Mouse (Mus musculus) heart, postnatal 4 days (tissue): Measurements from ENCODE around the gene Hipk2. TPM values are rescaled to one million over a fixed set of nuclear protein-coding genes. Genes with fewer than 3 reads are reported as not detected.

Experiments
- DNase-seq: peaks from one replicate; pipeline ENCODE4 v3.0.0; 2021
- total RNA-seq, 2 experiments: library from RNA; stranded (reverse); gene quantifications; 2 replicates each; pipeline ENCODE4 v1.2.3; 2021

Gene Hipk2
- total RNA-seq, 2 experiments from 2014 or later = 73.4 to 75.5 TPM

DNA sequence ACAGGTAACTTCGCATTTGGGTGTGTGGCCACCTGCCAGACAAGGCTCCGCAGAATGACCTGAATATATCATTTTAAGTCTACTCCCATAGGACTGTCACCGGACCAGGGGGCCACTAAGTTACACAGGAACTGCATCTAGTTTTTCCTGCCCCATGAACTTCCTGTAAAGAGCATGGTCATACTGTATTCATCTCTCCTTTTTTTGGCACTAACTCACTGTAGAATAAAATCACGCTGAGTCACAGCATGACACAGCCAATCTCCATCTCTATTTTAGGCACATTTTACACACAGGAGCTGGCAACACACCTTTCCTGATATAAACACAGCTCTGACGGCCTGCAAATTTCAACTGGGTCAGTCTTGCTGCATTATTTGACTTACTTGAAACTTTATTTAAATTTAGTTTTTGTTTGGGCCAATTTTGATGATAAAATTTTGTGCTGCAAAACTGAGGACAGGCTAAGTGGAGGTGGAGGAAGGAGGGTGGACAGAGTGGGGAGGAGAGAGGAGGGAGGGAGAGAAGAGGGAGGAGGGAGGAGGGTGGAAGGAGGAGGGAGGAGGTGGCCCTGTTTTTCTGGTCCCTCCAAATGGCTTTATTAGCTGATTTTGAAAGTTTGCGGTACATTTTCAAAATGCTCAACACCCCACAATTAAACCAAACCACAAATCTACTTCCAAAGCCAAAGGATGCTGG is 88.0 kb downstream of the Hipk2 start:
- DNase-seq = no peak

DNA sequence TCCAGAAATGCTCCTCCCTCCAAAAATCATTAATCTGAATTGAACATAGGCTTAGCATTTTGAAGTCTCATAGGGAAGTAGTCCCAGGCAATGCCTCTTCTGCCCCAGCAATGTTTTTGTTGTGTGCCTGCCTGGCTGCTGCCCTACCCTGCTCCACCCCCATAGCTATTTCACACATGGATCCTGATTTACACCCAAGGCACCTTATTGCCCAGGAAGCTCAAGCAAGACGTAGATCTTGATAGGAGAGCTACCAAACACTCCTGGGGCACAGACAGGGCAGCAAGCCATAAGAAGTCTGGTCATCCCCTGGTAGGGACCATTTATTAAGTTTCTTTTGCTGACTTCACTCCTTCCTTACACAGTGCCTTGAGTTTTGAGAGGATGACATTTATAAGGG is 88.8 kb downstream of the Hipk2 start:
- no peak for DNase-seq

DNA sequence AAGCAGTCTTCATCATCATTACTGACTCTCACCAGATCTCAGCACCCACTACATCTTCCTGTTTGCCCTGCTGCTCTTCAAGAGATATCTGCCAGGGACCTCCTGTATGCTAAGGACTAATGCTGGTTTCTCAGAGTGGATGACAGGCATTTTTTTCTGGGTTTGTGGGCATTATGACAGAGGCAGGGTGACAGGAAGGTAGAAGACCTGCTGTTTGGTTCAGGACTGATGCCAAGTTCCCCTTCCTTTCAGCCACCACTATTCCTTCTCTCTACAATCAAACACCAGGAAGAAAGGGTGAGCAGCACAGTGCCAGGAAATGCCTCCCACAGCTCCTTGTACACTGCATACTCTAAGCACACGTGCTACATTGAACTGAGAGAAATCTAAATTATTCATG is 90.2 kb downstream of the Hipk2 start:
- no peak for DNase-seq

DNA sequence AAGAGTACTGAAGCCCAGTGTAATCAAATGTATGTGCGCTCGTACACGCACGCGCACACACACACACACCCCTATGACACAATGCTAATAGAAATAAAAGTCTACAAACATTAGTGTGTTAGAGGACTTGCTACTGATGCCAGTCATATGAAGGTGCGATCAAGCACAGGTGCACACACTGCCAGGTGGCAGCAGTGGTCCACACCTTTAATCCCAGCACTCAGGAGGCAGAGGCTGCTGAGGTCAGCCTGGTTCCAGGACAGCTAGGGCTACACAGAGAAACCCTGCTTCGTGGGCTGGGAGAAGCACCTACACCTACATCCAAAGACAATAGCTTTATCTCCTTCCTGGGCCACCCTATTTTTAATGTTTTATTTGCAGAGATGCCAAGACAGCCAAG is 96.6 kb downstream of the Hipk2 start:
- DNase-seq = no peak

DNA sequence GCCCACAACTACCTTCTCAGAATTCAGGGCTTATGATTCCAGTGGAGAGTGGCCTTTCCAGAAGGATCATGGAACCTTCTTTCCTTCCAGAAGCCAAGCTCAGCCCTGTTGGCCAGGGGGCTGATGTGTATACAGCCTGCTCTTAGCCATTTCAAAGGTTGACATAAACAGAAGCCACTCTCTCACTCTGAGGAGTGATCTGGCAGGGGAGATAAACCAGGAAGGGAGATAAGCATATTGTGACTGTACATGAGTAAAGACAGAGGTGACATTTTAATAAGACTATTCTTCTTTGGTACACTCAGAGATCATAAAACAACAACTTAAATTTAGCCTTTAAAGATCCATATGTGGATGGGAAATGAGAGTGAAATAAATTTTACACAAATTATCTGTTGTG is 97.1 kb downstream of the Hipk2 start:
- no peak for DNase-seq

DNA sequence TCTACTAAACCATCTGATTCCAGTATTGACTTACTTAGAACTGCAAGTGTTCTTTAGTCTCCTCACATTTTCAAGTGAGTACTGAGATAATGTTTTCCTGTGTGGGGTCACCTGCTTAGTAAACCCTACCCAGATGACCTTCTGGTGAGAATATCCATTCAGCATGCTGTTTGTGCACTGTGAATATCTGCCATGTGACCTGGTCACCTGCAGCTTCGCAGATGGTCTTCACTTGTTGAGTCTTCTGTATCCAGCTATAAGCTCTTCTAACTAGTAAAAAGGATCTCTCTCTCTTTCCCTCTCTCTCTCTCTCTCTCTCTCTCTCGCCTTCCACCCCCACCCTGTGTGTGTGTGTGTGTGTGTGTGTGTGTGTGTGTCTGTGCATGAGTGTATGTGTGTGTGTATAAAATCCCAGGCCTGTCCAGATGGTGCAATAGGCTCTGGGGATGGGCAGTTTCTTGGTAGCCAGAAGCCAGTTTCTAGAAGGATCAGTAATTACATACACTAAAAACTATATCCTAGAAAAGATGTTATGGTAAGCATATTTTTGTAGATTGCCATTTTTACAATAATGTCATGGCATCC is 99.9 kb downstream of the Hipk2 start:
- no peak for DNase-seq

DNA sequence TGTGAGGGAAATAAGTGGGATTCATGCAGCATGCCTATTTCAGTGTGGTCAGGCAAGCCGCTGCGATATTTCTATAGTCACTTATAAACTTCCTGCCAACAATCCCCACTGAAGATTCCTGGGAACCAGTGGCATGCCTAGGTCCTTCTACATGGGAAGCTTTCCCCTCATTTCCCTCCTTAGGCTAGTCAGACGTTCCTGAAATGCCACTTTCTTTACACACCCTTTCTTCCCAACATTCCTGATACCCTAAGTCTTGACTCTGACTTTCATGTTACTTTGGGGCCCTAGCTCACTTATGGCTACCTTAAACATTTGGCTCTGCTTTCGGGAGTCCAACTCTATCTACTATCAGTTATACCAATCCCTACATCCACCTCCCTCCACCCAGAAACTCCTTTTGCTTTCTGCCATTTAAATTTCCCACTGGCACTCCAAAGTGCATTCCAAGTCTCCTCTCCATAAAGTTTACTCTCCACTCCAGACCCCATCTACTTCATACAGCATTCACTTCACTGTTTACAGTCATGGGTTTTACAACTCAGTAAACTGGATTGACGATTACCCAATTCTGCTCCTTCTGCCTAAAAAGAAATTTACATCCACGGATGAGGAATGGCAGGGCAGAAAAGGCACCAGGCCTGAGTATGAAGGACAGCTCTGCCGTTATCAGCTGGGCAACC is 103.0 kb downstream of the Hipk2 start:
- no peak for DNase-seq

DNA sequence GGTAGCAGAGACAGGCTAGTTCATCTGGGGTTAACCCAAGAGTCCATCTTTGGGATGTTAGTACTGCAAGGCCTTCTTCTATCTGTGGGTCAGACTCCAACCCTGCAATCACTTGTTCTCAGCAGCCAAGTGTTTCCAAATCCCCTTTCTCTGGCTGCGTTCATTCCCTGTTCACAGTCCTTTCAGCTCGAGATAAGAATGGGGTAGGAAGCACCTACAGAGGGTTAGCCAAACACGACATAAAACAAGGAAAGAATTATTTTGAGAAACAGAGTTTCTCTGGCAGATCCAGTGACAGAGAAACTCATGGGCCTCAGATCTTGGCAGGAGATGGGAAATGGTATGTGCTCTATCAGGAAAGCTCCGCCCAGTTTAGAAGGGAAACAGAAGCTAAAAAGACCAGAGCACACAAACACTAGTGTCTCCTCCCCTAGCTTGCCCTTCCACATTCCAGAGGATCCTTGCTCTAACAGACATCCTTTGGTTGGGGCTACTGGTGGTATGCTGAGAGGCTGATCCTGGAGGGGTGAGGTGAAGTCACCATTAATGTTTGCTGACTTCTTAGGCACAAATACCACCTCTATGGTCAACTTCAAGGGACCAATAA is 104.8 kb downstream of the Hipk2 start:
- DNase-seq = peak; percentile 23

DNA sequence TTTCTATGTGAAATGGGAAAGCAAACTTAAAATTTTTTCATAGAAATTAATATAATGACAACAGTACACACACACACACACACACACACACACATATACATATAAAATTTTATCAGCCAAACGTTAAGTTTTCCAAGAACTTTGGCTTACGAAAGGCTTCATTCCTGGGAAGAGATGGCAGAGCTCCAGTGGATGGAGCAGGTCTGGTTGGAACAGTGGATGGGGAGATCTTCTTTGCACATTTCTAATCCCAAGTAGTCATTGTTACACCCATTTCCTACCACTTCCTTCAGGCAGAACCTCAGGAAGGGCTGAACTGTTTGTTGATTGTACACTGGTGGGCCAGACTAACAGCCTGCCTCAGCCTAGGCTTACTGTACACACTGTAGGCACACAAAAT is 106.3 kb downstream of the Hipk2 start:
- DNase-seq = no peak

DNA sequence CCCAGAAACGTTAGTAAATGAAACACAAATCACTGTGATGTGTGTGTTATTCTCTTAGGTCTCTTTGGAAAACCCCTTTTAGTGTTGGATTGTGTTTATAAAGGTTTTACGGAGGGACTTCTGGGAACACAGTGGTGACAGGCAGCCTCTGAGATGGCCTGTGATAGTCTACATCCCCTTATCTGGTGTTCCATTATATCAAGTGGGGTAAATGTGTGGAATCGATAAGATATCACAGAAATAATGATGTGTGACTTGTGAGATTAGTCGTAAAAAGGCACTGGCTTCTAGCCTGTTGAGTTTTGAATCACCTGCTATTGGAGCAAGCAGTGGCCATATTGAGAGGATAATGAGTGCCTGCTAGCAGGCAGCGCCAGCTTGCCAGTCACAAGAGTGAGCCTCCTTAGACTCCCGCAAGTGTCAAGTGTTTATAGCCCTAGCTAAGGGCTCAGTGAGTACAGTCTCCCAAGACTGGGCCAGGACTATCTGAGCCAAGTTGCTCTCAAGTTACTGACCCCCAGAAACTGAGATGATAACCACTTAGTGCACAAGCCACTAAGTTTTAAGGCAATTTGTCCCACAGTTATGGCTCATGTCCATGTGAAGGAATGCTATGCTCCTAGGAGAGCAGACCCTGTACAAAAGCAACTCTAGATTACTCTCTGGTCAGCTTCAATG is 113.2 kb downstream of the Hipk2 start:
- DNase-seq = no peak

DNA sequence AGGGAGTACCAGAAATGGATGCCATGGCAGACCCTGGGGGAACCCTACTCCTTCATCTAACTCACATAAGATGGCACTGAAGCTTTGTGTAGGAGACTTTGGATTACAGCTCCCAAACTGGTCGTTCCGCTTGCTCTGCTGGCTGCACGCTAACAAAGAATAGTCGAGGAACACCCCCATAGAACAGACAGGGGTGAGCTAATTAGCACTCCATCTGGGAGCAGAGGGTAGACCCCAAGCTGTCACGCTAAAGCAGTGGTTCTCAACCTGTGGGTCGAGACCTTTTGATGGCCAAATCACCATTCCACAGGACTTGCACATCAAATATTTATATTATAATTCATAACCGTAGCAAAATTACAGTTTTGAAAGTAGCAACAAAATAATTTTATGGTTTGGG is 114.0 kb downstream of the Hipk2 start:
- DNase-seq = no peak

DNA sequence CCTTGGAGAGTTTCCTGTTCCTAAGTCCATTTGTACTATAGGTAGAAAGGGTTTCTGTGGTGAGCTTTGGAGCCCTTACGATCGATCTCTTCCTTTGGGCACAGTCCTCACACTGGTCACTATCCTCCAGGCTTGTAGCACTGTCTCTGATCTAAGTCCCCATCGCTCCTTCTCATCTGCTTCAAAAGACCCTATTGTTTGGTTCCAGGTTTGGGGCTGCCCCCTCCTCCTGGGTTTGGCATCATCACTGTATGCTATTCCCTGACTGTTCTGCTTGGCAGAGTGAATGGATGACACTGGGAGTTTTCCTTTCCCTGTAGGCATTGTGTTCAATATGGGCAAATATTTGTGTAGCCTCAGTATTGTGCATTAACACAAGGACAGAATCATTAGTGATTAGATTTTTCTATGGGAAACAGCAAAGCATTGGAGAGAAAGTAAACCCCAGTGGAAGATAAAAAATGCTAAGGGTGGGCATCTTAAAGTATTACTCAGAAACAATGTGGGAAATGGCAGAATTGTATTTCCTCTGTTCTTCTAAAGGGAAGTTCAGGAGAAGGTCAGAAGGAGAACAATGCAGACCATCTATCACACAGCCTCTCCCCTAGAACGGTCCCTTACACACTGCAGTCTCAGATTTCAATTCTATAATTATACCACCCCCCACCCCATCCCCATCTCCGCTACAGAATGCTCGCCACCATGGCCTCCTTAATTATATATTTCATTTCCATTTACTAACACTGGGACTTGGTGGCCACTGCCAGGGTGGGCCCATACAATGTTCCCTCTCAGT is 114.9 kb downstream of the Hipk2 start:
- DNase-seq = no peak

DNA sequence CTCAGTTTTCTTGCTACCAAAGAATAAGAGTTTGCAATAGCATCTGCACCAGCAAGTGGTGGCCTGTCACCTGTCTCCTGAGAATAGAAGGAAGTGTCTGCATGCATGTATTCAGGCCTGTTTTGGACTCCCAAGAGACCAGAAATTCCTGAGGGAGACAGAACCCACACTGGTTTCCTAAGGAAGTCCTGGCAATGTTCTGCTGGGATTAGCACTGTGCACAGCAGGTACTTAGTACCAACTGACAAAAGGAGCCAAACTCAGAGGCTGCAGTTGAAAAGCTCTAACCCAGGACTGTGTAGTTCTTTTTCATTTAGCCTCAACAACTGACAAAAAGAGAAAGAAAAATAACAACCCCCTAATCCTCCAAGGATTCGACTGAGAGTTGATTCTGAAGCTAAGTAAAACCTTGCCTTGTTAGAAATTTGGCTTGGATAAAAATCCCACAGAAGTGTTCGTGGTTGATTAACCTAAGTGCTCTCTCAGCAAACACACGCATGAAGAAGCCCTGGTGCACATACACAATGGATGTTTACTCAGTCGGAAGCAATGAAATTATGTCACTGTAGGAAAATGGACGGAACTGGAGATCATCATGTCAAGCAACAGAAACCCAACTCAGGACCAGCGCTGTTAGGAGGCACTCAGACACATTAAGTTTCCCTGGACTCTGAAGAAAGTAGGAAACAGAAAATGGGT is 115.9 kb downstream of the Hipk2 start:
- no peak for DNase-seq

DNA sequence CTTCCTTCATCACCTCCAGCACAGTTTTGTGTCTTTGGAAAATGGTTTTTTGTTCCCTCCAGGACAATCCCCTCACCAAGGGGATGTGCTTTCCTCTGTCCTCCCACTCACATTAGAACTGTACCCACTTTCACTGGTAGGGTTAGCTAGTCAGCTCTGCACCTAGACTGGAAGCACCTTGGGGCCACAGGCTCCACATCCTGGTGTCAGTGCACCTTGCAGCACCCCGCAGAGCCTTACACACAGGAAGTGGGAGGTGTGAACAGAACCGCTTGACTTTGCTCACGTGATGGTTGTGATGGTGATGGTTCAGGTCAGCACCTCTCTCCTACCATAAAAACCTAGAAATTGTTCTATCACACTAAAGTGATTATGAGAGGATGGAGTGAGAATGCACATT is 116.8 kb downstream of the Hipk2 start:
- DNase-seq = no peak

DNA sequence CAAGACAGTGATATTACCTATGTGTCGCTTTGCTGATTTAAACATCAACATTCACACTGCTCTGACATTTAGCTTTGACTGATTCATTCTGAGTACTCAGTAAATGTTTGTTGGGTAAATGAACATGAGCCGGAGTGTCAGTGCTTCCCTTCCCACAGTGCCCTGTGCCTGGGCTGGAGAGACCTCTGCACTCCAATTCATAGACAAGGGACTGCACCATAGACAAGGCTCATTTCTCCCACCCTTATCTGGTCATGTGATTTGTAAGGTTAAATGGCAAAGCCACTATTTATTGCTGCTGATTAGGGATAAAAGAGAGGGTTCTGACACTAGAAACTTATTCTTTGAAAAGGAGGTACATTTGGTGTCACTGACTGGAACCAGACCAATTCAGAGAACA is 118.4 kb downstream of the Hipk2 start:
- no peak for DNase-seq

DNA sequence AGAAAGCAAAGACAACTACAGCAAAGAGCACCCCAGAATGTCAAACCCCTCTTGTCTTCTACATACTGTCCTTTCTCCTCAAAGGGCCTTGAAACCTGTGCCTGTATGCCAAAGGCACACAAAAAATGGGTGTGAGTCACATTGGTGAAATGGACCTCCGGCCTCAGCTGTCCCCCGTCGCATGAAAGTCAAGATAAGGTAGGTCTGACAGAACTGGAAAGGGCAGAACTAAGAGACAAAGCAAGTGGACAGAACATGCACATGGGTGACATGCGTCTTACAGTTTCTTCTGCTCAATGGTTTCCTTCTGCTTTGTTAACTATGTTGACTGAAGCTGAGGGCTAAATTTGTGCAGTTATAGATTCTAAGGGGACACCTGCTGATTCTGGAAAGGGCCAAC is 119.0 kb downstream of the Hipk2 start:
- DNase-seq = no peak

DNA sequence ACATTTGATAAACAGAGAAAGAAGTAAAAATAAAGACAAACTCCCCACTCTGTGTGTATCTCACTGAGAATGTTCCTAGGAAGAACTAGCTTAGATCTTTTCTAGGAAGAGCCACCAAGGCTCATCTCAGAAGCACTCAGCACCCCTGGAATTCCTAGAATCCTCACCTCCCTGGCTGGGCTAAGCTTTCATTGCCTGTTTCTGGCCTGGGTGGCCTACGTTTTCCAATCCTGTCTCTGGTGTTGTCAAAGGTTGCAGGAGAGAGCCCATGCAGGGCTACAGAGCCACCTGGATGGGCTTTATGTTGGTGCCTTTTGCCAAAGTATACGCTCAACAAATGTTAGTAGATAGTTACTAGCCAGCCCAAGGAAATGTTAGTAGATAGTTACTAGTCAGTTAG is 120.0 kb downstream of the Hipk2 start:
- no peak for DNase-seq

DNA sequence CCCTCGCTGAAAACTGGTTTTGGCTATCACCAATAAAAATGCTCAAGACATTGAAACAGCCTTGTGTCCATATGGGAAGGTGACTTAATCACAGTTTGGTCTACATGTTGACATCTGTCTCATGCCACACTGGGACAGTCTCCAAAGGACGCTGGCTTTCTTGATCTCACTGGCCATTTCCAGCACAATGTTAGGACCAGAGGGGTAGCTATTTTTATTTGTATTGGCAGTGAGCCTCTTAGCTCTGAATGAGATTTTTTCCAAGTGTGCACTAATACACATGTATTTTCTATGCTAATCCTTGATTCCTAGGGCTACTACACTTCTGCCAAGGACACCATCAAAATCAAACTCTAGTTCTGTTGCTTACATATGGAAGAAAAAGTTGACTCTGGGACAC is 120.8 kb downstream of the Hipk2 start:
- DNase-seq = no peak

DNA sequence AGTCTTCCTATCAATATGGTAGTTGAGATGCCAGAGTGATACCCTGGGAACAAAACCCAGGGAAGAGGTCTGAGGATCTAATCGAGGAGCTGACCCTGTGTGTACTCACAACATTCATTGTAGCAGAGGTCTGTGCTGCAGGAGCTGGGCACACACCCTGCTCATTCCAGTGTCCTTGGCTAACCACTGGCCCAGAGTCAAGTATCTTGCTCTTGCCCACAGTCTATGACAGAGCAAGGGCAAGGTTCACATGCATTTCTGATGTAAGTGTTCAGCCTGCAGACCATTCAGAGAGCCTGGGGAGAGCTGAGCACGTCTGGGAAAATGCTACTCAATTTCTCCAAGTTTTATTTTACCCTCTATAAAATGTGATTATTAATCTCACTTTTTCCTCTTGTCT is 122.2 kb downstream of the Hipk2 start:
- peak; percentile 63 for DNase-seq

DNA sequence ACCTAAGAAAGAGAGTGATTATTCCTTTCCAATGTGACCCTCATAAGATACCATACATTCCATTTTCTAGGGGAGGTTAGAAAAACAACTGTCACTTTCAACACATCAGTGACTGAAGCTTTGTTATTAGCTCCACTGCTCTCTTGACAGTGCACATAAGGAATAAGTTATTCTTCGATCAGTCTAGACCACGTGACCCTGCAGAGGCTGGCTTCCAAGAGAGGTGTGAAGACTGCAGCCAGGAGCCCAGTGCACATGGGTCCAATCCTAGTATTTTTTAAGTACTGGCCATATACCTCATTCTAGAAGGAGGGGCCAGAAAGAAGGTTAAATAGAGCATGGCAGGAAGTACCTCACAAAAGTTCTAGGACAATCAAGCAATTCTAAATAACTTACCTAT is 122.9 kb downstream of the Hipk2 start:
- no peak for DNase-seq

DNA sequence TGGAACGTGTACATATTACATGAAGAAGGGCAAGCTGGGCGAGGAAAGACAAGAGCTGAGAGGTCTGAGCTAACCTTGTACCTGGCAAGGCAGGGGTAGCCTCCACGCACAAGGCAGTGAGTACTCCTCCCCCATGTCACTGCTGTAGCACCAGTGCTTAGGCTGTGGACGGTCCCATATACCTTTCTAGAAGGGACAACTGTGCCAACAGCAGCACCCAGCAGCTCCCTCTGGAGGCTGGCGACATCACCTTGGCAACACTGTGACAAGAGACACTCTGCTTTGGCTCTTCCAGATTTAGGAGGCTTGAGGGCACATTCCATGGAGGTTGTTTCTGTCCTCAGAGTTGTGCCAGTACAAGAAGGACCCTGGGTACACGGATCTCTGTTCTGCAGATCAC is 123.5 kb downstream of the Hipk2 start:
- peak; percentile 57 for DNase-seq

DNA sequence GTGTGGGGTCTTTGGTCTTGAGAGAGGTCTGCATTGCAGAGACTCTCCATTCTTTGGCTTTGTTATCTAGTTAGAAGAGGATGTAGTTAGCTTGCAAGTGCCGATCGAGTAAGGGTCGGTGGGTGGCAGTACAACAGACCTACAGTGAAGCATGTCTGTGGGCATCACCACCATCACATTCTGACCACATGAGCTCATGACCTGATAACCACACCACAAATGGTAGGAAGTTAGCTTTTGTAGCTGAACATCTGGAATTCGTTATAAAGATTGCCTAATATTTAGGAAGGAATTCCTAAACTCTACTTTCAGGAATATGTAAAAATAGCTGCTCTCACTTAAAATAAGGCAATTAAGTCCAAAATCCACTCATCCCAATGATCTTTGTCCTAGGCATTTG is 127.9 kb downstream of the Hipk2 start:
- no peak for DNase-seq
